Mouse (Mus musculus) megakaryocyte, embryonic 14.5 days (primary cell): ENCODE measurements around the gene Inhbc.

Experiments
- FLI1 ChIP-seq: IDR thresholded peaks from 2 replicates; pipeline ENCODE4 v1.6.1; 2012; ENCODE audit warnings: low read length, inconsistent platforms, mixed read lengths
- GATA1 ChIP-seq: IDR thresholded peaks from 3 replicates; pipeline ENCODE4 v1.6.1; 2012; ENCODE audit warnings: mixed read lengths, low read length, inconsistent platforms, borderline replicate concordance

DNA sequence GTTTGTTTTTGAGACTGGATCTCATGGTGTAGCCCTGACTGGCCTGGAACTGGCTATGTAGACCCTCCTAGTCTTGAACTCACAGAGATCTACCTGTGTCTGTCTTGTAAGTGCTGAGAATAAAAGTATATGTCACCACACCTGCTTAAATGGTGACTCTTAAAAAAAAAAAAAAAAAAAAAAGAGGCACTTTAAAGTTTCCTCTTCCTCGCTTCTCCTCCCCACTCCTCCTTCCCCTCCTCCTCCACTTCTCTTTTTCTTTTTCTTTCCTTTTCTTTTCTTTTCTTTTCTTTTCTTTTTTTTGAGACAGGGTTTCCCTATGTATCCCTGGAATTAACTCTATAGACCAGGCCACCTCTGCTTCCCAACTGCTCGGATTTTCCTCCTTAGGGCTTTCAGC, 792 bp upstream of the Inhbc start:
- TF ChIP-seq GATA1 (no peak), FLI1 (no peak)
